Mouse (Mus musculus): Measurements from ENCODE around the gene Tmem220. TPM values are rescaled to one million over a fixed set of nuclear protein-coding genes. Genes with fewer than 3 reads are reported as not detected.
A peak's percentile ranks its signal among the peaks of the same experiment; 100 is the strongest.

Gene Tmem220
- total and polyA plus RNA-seq, 3 experiments = 0.30 to 1.6 (median 0.36) TPM

DNA sequence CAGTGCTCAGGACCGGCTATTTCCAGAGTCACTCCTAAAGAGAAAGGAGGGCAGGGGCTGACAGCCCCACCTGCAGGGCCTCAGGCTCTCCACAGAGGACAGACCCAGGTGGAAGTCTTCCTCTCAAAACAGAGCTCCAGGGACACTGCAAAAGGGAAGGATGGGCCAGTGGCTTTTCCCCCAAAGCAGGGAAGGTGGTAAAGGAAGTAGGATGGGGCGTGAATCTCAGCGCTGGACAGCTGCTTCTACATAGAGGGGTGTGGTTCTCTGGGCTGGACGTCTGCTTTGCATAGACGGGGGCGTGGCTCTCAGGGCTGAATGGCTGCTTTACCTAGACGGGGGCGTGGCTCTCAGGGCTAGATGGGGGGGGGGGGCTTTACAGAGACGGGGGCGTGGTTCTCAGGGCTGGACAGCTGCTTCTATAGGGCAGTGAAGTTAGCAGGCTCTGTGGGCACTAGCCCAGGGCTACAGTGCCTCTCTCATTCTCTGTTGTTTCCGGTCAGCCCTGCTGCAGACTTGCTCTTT, 56.2 kb downstream of the Tmem220 start:
- Histone ChIP-seq H3K27ac (ENCODE audit: insufficient read depth, low read depth) (no peak overlapping the region), H3K4me2 (ENCODE audit: insufficient read depth, low read depth, poor library complexity, severe bottlenecking) (peak overlapping the region; percentile 86), H3K27me3 (replicated peaks) (peaks cover 50% of the 10 kb centered on the region), H3K9ac (ENCODE audit: insufficient read depth, low read depth) (no peak overlapping the region), H3K4me3 (replicated peaks in 1 of 3; ENCODE audit: low read depth in 2 of 3, low read length in 2 of 3, poor library complexity in 1 of 3) (no peak overlapping the region), H3K36me3 (replicated peaks in 1 of 2; ENCODE audit: control insufficient read depth in 1 of 2, insufficient read depth in 1 of 2, low read length in 1 of 2) (no peaks in the 10 kb centered on the region), H3K4me1 (ENCODE audit: control insufficient read depth in 1 of 2, insufficient read depth in 2 of 2) (peaks cover 8 to 27% of the 10 kb centered on the region in 2 experiments), H3K9me3 (replicated peaks; ENCODE audit: low read length) (no peaks in the 10 kb centered on the region), H3K79me2 (replicated peaks; ENCODE audit: control insufficient read depth, extremely low read depth, insufficient read depth, poor library complexity, severe bottlenecking) (no peaks in the 10 kb centered on the region)
- DNase-seq (ENCODE audit: extremely low read depth) = peak; percentile 88
- dilution Hi-C loops (cut with MboI; ENCODE audit: extremely low pct_ligation_motif_present, extremely low pct_unique_long_range_greater_than_20kb, low sequenced_read_pairs) (no loop called here), in situ Hi-C loops (cut with MboI; ENCODE audit: low pct_ligation_motif_present, low pct_unique_long_range_greater_than_20kb, low sequenced_read_pairs) (loop anchor here (5.0 kb wide), 1 partner anchor 54 kb away; the partner anchor contains the start of gene Tmem220)
- TF ChIP-seq MXI1 (IDR thresholded peaks at IDR 0.05; ENCODE audit: low read depth, low read length) (peak; percentile 69; the same call in 1 of the 2 replicates), SIN3A (IDR thresholded peaks at IDR 0.05; ENCODE audit: low read length) (peak; percentile 84), CHD2 (IDR thresholded peaks at IDR 0.05; ENCODE audit: low read length) (no peak)

DNA sequence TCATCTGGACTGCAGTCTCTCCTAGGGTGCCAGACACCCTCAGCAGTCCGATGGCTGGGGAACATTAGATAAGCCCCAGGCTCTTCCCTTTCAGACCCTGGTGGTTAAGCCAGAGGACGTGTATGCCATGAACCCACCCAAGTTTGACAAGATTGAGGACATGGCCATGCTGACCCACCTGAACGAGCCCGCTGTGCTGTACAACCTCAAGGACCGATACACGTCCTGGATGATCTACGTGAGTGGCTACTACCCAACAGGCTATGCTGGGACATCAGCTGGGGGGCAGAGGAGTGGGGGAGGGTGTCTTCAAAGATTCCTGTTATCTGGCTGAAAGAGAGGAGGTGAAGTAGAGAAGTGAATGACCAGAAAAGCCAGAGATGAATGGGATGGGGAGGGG, 57.2 kb downstream of the Tmem220 start:
- Histone ChIP-seq H3K9ac (ENCODE audit: insufficient read depth, low read depth) (no peak overlapping the region), H3K27me3 (replicated peaks) (peaks cover 49% of the 10 kb centered on the region), H3K79me2 (replicated peaks; ENCODE audit: control insufficient read depth, extremely low read depth, insufficient read depth, poor library complexity, severe bottlenecking) (no peaks in the 10 kb centered on the region), H3K4me3 (replicated peaks in 1 of 3; ENCODE audit: low read depth in 2 of 3, low read length in 2 of 3, poor library complexity in 1 of 3) (no peak overlapping the region), H3K9me3 (replicated peaks; ENCODE audit: low read length) (no peaks in the 10 kb centered on the region), H3K27ac (ENCODE audit: insufficient read depth, low read depth) (no peak overlapping the region), H3K36me3 (replicated peaks in 1 of 2; ENCODE audit: control insufficient read depth in 1 of 2, insufficient read depth in 1 of 2, low read length in 1 of 2) (no peaks in the 10 kb centered on the region), H3K4me2 (ENCODE audit: insufficient read depth, low read depth, poor library complexity, severe bottlenecking) (no peak overlapping the region), H3K4me1 (ENCODE audit: control insufficient read depth in 1 of 2, insufficient read depth in 2 of 2) (peaks cover 8 to 27% of the 10 kb centered on the region in 2 experiments)
- no peak for TF ChIP-seq KAT2A (IDR thresholded peaks at IDR 0.05; ENCODE audit: insufficient replicate concordance, low read length)
- TF ChIP-seq ELF1 (IDR thresholded peaks at IDR 0.05; ENCODE audit: low read depth, low read length) = no peak
- TF ChIP-seq SIN3A (IDR thresholded peaks at IDR 0.05; ENCODE audit: low read length) = no peak
- TF ChIP-seq HCFC1 (IDR thresholded peaks at IDR 0.05; ENCODE audit: low read depth, low read length) = no peak
- TF ChIP-seq POLR2AphosphoS2 (IDR thresholded peaks at IDR 0.05; ENCODE audit: low read depth, low read length) = no peak
- TF ChIP-seq EP300 (IDR thresholded peaks at IDR 0.05; ENCODE audit: low read length) = no peak
- no peak for TF ChIP-seq ZKSCAN1 (IDR thresholded peaks at IDR 0.05; ENCODE audit: borderline replicate concordance, low read depth, low read length)
- TF ChIP-seq MXI1 (IDR thresholded peaks at IDR 0.05; ENCODE audit: low read depth, low read length) = no peak
- TF ChIP-seq E2F4 (IDR thresholded peaks at IDR 0.05; ENCODE audit: insufficient replicate concordance, low read depth, low read length) = no peak
- TF ChIP-seq MAFK (IDR thresholded peaks at IDR 0.05; ENCODE audit: insufficient replicate concordance, low read length) = no peak
- TF ChIP-seq TBP (conservative IDR thresholded peaks at IDR 0.05; ENCODE audit: low read depth, low read length) = no peak
- TF ChIP-seq TCF12 (IDR thresholded peaks at IDR 0.05; ENCODE audit: low read depth, low read length) = no peak
- TF ChIP-seq ZMIZ1 (IDR thresholded peaks at IDR 0.05; ENCODE audit: low read depth, low read length) = no peak
- no peak for TF ChIP-seq MEF2A (IDR thresholded peaks at IDR 0.05; ENCODE audit: borderline replicate concordance, low read depth, low read length)
- TF ChIP-seq CHD2 (IDR thresholded peaks at IDR 0.05; ENCODE audit: low read length) = no peak
- no peak for TF ChIP-seq UBTF (IDR thresholded peaks at IDR 0.05; ENCODE audit: low read depth, low read length)
- TF ChIP-seq GABPA (IDR thresholded peaks at IDR 0.05; ENCODE audit: insufficient replicate concordance, low read depth, low read length) = no peak
- no peak for TF ChIP-seq USF2 (conservative IDR thresholded peaks at IDR 0.05; ENCODE audit: low read depth, low read length)
- no peak for TF ChIP-seq POLR2A (IDR thresholded peaks at IDR 0.05; ENCODE audit: low read depth, low read length)
- TF ChIP-seq NRF1 (IDR thresholded peaks at IDR 0.05; ENCODE audit: low read depth, low read length) = no peak
- dilution Hi-C loops (cut with MboI; ENCODE audit: extremely low pct_ligation_motif_present, extremely low pct_unique_long_range_greater_than_20kb, low sequenced_read_pairs) (no loop called here), in situ Hi-C loops (cut with MboI; ENCODE audit: low pct_ligation_motif_present, low pct_unique_long_range_greater_than_20kb, low sequenced_read_pairs) (loop anchor here (5.0 kb wide), 1 partner anchor 55 kb away; the partner anchor contains the start of gene Tmem220)
- DNase-seq (ENCODE audit: extremely low read depth) = no peak

All from CH12.LX (cell line).